Mouse (Mus musculus) neural tube, embryonic 14.5 days (tissue): ENCODE results near the gene Hist1h4n. TPM values are rescaled to one million over a fixed set of nuclear protein-coding genes. Genes with fewer than 3 reads are reported as not detected.
"Not testable (repeated sequence)": the region's sequence is repeated elsewhere in the genome, so short reads cannot be mapped to it uniquely, and the experiment has no call there.

Source experiments
- ATAC-seq: fragments of 200-750 bp; cut with Nextera tagmentation; 2 replicates; pipeline ENCODE4 v1.8.0; 2017; ENCODE audit warnings: low read depth, mild to moderate bottlenecking, moderate TSS enrichment, moderate library complexity
- H3K27ac ChIP-seq: fragments of 300-500 bp; sonication (generic); 2 replicates; pipeline ENCODE4 v1.5.1; 2014; ENCODE audit warnings: low read depth, mild to moderate bottlenecking, control low read depth, low read length, moderate library complexity, mixed read lengths
- H3K27me3 ChIP-seq: fragments of 300-500 bp; sonication (generic); 2 replicates; pipeline ENCODE4 v1.6.1; 2014; ENCODE audit warnings: low read length; ENCODE audit not compliant: control insufficient read depth, insufficient read depth
- H3K36me3 ChIP-seq: fragments of 300-500 bp; sonication (generic); 2 replicates; pipeline ENCODE4 v1.6.1; 2014; ENCODE audit warnings: low read length, mixed read lengths; ENCODE audit not compliant: control insufficient read depth, insufficient read depth
- H3K4me1 ChIP-seq: fragments of 300-500 bp; sonication (generic); 2 replicates; pipeline ENCODE4 v1.6.1; 2014; ENCODE audit warnings: low read length; ENCODE audit not compliant: control insufficient read depth, insufficient read depth
- H3K4me2 ChIP-seq: fragments of 300-500 bp; sonication (generic); 2 replicates; pipeline ENCODE4 v1.6.1; 2014; ENCODE audit warnings: mild to moderate bottlenecking, low read depth, low read length, control low read depth
- H3K4me3 ChIP-seq: fragments of 300-500 bp; sonication (generic); 2 replicates; pipeline ENCODE4 v1.5.1; 2014; ENCODE audit warnings: low read depth, low read length, control low read depth, mixed read lengths
- H3K9ac ChIP-seq: fragments of 300-500 bp; sonication (generic); replicated peaks from 2 replicates; pipeline ENCODE4 v1.6.1; 2014; ENCODE audit warnings: low read depth, mild to moderate bottlenecking, control low read depth, low read length, mixed read lengths
- H3K9me3 ChIP-seq: fragments of 300-500 bp; sonication (generic); 2 replicates; pipeline ENCODE4 v1.6.1; 2016; ENCODE audit warnings: low read length; ENCODE audit not compliant: control insufficient read depth
- WGBS: fragments of 180-500 bp; shearing (Covaris S2); extraction: QIAGEN DNeasy Blood & Tissue Kit; methylation state at CpG from one replicate; pipeline ENCODE4 v1.1.7; 2014; 5-methylcytosine and 5-hydroxymethylcytosine counted together
- polyA plus RNA-seq: library from polyadenylated mRNA; unstranded; fragments of >200 nt; fragmentation: Nextera tagmentation; extraction: Ambion mirVana; gene quantifications from 2 replicates; pipeline ENCODE4 v1.2.1, GENCODE M21; 2014

Gene Hist1h4n
- polyA plus RNA-seq, 1 experiment from 2014 or later = 4.7 TPM

- not testable (repeated sequence) for H3K27ac ChIP-seq, H3K4me1 ChIP-seq, H3K9ac ChIP-seq, H3K36me3 ChIP-seq, H3K27me3 ChIP-seq, ATAC-seq, H3K4me2 ChIP-seq, H3K9me3 ChIP-seq, H3K4me3 ChIP-seq
Measured at GRCm38 (mm10) chr13:21846356-21846755, 14.4 kb upstream of the Hist1h4n start.

- not testable (repeated sequence) for H3K9me3 ChIP-seq, H3K9ac ChIP-seq, H3K27ac ChIP-seq, H3K4me1 ChIP-seq, H3K36me3 ChIP-seq, H3K4me3 ChIP-seq, H3K27me3 ChIP-seq, H3K4me2 ChIP-seq
- WGBS = no CpG with 5 or more reads among the region's 4 CpGs
- peak; percentile 76 for ATAC-seq
Measured at GRCm38 (mm10) chr13:21840508-21840907, 8.5 kb upstream of the Hist1h4n start.

GRCm38 (mm10) chr13:21833461-21833860 lies 1.5 kb upstream of the Hist1h4n start, which contains the start of the genes Hist1h2ap and Hist1h2br:
Hist1h2ap (minus strand) TSS chr13:21833507.
Hist1h2br (plus strand) TSS chr13:21833743.
- H3K9ac ChIP-seq, H3K36me3 ChIP-seq, H3K4me1 ChIP-seq, H3K9me3 ChIP-seq, H3K4me3 ChIP-seq, H3K27me3 ChIP-seq, H3K27ac ChIP-seq, H3K4me2 ChIP-seq: not testable (repeated sequence)
- peak; percentile 97 for ATAC-seq
- no CpG with 5 or more reads among the region's 24 CpGs for WGBS

DNA sequence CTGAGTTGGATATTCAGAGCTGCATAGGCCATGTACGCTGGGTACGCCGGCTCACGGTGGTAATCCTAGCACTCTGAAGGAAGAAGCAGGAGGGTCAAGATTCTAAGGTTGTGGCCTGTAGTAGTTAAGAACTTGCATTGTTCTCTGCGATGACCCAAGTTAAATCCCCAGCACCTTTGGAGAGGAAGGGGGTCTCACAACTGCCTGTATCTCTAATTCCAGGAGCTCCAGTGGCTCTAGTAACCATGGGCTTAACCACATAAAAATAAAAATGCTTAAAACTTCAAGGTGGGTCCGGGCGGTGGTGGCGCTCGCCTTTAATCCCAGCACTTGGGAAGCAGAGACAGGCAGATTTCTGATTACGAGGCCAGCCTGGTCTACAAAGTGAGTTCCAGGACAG lies 1.7 kb downstream of the Hist1h4n start:
- no peak overlapping the region for H3K27ac ChIP-seq
- H3K4me1 ChIP-seq = no peaks in the 10 kb centered on the region
- H3K9ac ChIP-seq = no peak overlapping the region
- H3K36me3 ChIP-seq = no peaks in the 10 kb centered on the region
- no peaks in the 10 kb centered on the region for H3K9me3 ChIP-seq
- no peaks in the 10 kb centered on the region for H3K27me3 ChIP-seq
- H3K4me2 ChIP-seq = no peak overlapping the region
- no peak overlapping the region for H3K4me3 ChIP-seq
- ATAC-seq = no peak
- WGBS = 91% methylated on average over 10 of the region's 10 CpGs

- Histone ChIP-seq H3K27ac (no peak overlapping the region), H3K4me2 (no peak overlapping the region), H3K9ac (no peak overlapping the region), H3K4me3 (no peak overlapping the region), H3K4me1 (no peaks in the 10 kb centered on the region), H3K9me3 (no peaks in the 10 kb centered on the region), H3K27me3 (no peaks in the 10 kb centered on the region), H3K36me3 (no peaks in the 10 kb centered on the region)
- 89% methylated on average over 3 of the region's 3 CpGs for WGBS
- no peak for ATAC-seq
Measured at GRCm38 (mm10) chr13:21828511-21828910, 3.5 kb downstream of the Hist1h4n start.

GRCm38 (mm10) chr13:21820082-21820890 lies 11.7 kb downstream of the Hist1h4n start:
- H3K27me3 ChIP-seq, H3K4me3 ChIP-seq, H3K9me3 ChIP-seq, H3K36me3 ChIP-seq, H3K27ac ChIP-seq, ATAC-seq, H3K9ac ChIP-seq, H3K4me2 ChIP-seq, H3K4me1 ChIP-seq: not testable (repeated sequence)
- 67% methylated on average over 6 of the region's 16 CpGs for WGBS

DNA sequence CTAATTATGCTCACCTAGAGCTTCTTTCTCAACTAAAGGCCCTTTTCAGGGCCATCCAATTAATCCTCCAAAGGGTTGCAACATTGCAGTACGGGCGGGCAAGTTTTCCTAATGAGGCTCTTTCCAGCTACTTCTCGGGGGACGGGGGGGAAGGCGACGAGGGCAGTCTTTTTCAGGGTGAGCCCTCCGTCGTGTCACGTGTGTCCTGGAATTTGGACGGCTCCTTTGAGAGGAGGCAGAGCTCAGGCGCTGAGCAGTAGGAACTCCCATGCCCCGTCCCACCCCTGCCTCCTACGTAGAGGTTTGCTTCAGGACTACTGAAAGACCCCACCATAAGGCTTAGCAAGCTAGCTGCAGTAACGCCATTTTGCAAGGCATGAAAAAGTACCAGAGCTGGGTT lies 19.9 kb downstream of the Hist1h4n start:
- not testable (repeated sequence) for H3K27ac ChIP-seq, H3K27me3 ChIP-seq, H3K9me3 ChIP-seq, H3K4me1 ChIP-seq, H3K36me3 ChIP-seq, H3K4me3 ChIP-seq, H3K9ac ChIP-seq
- ATAC-seq = peak; percentile 29; the same call in 1 of the 2 replicates
- 0% methylated on average over 11 of the region's 14 CpGs for WGBS
- H3K4me2 ChIP-seq = peak overlapping the region; percentile 27; the same call in 1 of the 2 replicates

- H3K4me1 ChIP-seq, H3K27ac ChIP-seq, H3K9ac ChIP-seq, H3K9me3 ChIP-seq, H3K36me3 ChIP-seq, H3K27me3 ChIP-seq, H3K4me3 ChIP-seq: not testable (repeated sequence)
- peak; percentile 66 for ATAC-seq
- H3K4me2 ChIP-seq = peak within 1 kb of the TSS; percentile 27; the same call in 1 of the 2 replicates
- WGBS = no CpG with 5 or more reads among the region's 24 CpGs
Measured at GRCm38 (mm10) chr13:21811539-21811938, 20.5 kb downstream of the Hist1h4n start, which contains the start of gene Hist1h4m. Hist1h4m (plus strand) TSS chr13:21811746.

DNA sequence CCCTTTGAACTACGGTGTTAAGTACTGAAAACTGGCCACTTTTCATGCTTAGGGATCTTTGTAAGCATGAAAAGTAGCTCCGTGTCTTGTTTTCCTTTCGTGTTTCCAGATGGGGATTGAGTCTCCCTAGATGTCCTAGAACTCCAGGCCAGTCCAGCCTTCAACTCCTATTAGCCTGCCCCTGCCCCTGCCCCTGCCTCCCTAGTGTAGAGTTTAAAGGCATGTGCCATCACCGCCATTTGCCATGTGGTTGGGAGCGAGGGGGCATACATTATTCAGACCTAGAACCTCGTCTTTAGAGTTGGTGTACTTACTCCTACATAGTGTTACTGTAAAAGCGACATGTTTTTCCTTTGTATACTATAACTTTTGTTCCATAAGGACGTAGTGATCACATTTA lies 20.9 kb downstream of the Hist1h4n start:
- H3K4me1 ChIP-seq, H3K4me2 ChIP-seq, H3K27me3 ChIP-seq, H3K9ac ChIP-seq, H3K9me3 ChIP-seq, H3K36me3 ChIP-seq, H3K27ac ChIP-seq, H3K4me3 ChIP-seq: not testable (repeated sequence)
- WGBS = no CpG with 5 or more reads among the region's 8 CpGs
- peak; percentile 22 for ATAC-seq
